Mouse (Mus musculus) thymus, postnatal 4 days (tissue): Measurements from ENCODE around the gene Cck.
A peak's percentile ranks its signal among the peaks of the same experiment; 100 is the strongest.
"Not testable (repeated sequence)": the region's sequence is repeated elsewhere in the genome, so short reads cannot be mapped to it uniquely, and the experiment has no call there.

Experiments used
- DNase-seq: peaks from one replicate; pipeline ENCODE4 v3.0.0; 2021

Cck gene

DNA sequence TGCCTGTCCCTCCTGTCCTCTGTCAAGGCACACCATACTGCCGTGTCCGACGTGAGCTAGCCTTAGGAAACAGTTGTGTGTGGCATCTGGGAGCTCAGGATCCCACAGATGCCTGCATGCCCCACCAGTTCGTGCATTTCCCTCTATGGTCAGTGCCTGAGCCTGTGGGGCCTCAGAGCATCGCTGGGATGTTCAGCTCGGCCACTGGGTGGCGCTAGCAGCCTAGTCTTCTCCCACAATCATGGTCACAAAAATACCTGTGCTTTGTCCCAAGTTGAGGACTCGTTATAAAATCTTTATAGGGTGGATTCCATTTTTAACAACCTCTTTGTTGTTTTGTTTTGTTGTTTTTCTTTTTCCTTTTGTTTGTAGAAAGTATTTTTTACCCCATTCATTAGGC is 37.0 kb downstream of the Cck start:
- DNase-seq, result peak; percentile 80

DNA sequence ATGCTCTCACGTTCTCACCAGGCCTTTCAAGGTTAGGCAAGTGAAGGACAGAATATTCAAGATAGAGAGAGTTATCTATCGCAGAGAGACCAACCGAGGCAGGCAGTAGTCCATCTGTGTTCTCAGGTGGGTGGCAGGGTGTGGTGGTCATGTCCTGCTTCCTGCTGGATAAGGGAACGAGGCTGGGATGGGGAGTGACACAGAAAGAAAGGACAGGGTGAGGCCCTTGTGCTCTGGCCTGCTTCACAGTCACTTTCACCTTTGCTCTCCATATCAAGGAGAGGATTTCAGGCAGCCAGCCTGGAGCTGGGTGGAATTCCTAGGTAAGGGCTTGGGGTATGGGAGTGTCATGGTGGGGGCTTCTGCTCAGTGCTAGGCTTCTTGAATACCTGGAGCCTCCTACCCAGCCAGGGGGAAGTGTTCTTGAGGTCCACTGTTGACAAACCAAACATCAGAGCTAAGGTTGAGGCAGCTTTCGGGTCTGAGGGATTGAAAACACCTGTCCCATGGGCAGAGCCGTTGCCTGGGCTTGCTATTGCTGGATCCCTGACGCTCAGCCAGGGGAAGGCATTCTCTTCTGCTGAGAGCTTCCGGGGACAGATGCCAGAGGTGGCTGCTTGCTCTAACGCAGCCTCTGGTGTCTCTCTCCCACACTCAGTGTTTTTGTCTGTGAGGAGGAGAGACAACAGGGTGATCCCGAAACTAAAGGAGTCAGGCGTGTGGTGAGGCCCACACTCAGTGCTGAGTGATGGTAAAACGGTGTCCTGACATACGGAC is 38.6 kb downstream of the Cck start:
- no peak for DNase-seq

DNA sequence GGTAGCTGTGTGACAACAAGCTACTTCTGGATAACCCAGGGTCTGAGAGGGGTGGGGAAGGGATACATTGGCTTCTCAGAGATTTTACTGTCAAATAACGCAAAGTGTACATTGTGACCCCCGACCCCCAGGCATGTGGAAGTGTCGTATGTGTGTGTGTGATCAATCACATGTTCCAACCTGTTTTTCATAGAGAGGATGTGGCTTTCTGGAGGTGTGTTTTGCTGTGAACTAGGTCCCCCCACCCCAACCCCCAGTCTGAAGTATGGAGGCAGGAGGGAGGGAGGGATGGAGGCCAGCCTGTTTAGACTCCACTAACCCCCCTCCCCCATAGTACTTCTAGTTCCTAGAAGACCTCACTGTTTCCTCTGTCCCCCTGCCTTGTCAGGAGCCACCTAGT is 40.6 kb downstream of the Cck start:
- DNase-seq, result no peak

DNA sequence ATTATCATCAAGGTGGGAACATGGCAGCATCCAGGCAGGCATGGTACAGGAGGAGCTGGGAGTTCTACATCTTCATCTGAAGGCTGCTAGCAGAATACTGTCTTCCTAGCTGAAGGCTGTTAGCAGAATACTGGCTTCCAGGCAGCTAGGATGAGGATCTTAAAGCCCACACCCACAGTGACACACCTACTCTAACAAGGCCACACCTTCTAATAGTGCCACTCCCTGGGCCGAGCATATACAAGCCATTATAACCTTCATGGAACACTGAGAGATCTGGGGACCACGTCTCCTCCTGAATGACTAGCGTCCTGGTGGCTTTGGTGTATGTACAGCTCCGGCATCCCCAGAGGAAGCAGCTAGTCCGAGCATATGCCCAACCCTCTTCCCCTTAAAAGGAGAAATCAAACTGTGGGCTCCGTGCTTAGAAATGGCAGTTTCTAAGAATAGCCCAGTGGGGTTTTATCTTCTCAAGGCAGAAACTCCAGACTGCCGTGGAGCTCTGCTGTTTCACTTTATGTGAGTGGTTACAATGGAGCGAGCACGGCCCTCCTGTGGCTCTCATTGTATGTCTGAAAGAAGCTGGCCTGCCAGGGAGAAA is 43.1 kb downstream of the Cck start:
- not testable (repeated sequence) for DNase-seq

DNA sequence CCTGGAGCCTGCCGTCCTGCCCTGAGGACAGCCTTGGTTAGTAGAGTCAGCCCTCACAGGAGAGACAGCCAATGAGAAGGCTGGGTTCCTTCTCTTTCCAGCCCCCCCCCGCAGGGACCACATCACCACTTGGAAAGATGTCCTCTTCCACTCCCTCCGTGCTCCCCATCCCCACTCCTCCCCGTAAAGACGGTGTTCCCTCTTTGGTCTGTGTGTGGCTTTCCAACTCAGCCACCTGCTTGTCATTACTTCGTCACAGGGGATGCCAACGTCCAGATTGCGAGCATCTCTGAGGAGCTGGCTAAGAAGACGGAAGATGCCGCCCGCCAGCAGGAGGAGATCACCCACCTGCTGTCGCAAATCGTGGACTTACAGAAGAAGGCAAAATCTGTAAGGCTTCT is 49.1 kb downstream of the Cck start:
- DNase-seq, result no peak

DNA sequence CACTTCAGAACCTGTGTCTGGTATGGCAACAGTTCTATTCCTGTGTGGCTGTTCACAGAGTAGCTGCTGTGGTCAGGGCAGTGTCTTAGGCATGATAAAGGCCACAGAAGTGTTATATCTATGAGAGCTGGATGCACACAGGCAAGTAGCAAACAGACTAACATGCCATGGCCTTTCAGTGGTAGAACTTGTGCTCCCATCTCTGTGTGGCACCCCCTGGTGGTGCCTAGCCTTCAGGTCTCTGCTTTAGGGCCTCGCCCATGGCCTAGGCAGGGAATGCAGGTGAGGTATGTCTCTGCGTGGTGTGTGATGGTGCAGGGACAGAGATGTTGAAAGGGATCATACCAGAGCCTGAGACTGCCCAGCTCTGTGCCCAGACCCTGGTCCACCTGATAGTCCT is 50.1 kb downstream of the Cck start:
- DNase-seq, result peak; percentile 70

DNA sequence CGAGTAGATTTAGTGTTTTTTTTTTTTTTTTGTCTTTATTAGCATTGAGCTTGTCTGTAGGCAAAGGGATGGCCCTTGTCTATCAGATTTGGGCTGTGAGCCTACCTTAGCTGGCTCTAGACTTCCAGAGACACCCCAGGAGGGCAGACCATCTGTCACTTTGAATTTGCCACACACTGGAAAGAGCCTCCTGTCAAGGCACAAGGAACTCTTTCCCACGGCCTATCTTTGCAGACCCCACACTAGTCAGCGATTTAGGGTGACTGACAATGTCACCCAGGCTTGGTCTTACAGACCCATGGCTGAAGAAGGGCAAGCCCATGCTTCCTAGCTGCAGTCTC is 51.2 kb downstream of the Cck start:
- no peak for DNase-seq

DNA sequence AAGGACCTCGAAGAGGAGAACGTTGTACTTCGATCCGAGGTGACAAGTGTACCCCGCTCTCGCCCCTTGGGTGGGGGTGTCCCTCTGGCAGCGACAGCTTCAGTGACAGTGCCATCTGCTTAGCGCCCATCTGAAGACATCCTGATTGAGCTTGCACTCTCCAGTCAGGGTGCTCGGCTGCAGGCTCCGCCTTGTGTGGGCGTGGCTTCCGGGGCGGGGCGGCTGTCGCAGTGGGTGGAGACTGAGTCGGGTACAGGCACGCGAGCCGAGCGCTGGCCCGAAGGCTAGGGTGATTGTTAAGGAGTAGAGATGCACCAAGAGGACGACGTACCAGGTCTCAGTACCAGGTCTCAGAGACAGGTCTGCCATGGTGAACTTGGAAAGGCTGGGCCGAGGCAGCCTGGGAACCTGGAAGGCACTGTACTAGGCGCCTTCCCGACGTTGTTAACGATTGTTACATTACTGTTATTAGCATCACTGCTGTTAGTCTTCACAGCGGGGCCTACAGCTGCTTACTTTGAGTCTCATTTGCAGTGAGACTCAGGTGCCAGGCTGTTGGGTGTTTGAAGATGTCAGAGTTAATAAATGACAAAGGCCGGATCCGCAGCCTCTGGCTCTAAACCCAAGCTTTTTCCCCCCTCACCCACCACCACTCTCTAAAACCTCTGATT is 51.7 kb downstream of the Cck start:
- DNase-seq, result peak; percentile 42

DNA sequence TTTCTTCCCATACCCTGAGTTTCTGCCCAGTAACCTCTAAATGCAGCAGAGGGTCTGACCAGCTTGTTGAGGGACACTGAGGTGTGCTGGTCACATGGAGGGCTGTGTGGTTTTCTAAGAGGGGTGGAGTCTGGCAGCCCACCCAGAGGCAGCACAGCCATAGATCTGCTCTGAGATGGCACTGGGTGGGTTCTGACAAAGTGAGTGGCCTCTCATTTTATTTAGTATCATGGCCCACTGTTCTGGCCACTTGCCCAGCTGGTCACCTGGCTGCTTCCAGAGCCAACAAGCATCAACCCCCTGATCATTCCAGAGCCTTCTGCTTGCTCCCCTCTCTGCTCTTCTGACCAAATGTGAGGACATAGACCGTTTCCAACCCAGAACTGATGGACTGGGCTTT is 53.3 kb downstream of the Cck start:
- no peak for DNase-seq
